Mouse (Mus musculus) kidney, embryonic 16.5 days (tissue): Measurements from ENCODE around the gene Gpc3. TPM values are rescaled to one million over a fixed set of nuclear protein-coding genes. Genes with fewer than 3 reads are reported as not detected.

Experiments
- ATAC-seq: fragments of 200-750 bp; cut with Nextera tagmentation; 2 replicates; pipeline ENCODE4 v1.8.0; 2017; ENCODE audit warnings: moderate TSS enrichment; ENCODE audit not compliant: low FRiP score, low TSS enrichment
- H3K27ac ChIP-seq: fragments of 300-500 bp; sonication (generic); 2 replicates; pipeline ENCODE4 v1.5.1; 2014; ENCODE audit warnings: low read length
- H3K27me3 ChIP-seq: fragments of 300-500 bp; sonication (generic); 2 replicates; pipeline ENCODE4 v1.6.1; 2014; ENCODE audit warnings: low read length, control low read depth, mixed read lengths; ENCODE audit not compliant: insufficient read depth
- H3K36me3 ChIP-seq: fragments of 300-500 bp; sonication (generic); 2 replicates; pipeline ENCODE4 v1.6.1; 2014; ENCODE audit warnings: low read length, control low read depth, mixed read lengths; ENCODE audit not compliant: insufficient read depth
- H3K4me1 ChIP-seq: fragments of 300-500 bp; sonication (generic); 2 replicates; pipeline ENCODE4 v1.6.1; 2014; ENCODE audit warnings: low read length, control low read depth, mixed read lengths; ENCODE audit not compliant: insufficient read depth
- H3K4me2 ChIP-seq: fragments of 300-500 bp; sonication (generic); replicated peaks from 2 replicates; pipeline ENCODE4 v1.6.1; 2014; ENCODE audit warnings: low read depth, low read length
- H3K4me3 ChIP-seq: fragments of 300-500 bp; sonication (generic); 2 replicates; pipeline ENCODE4 v1.5.1; 2014; ENCODE audit warnings: mild to moderate bottlenecking, low read length
- H3K9ac ChIP-seq: fragments of 300-500 bp; sonication (generic); replicated peaks from 2 replicates; pipeline ENCODE4 v1.6.1; 2014; ENCODE audit warnings: low read length
- H3K9me3 ChIP-seq: fragments of 300-500 bp; sonication (generic); 2 replicates; pipeline ENCODE4 v1.6.1; 2016; ENCODE audit warnings: low read length, control low read depth
- WGBS: fragments of 180-500 bp; shearing (Covaris S2); extraction: QIAGEN DNeasy Blood & Tissue Kit; methylation state at CpG from one replicate; pipeline ENCODE4 v1.1.7; 2014; 5-methylcytosine and 5-hydroxymethylcytosine counted together
- polyA plus RNA-seq: library from polyadenylated mRNA; unstranded; fragments of >200 nt; fragmentation: Nextera tagmentation; extraction: Ambion mirVana; gene quantifications from 2 replicates; pipeline ENCODE4 v1.2.1, GENCODE M21; 2015

Gpc3 gene
- polyA plus RNA-seq, 1 experiment from 2014 or later: 969 TPM

DNA sequence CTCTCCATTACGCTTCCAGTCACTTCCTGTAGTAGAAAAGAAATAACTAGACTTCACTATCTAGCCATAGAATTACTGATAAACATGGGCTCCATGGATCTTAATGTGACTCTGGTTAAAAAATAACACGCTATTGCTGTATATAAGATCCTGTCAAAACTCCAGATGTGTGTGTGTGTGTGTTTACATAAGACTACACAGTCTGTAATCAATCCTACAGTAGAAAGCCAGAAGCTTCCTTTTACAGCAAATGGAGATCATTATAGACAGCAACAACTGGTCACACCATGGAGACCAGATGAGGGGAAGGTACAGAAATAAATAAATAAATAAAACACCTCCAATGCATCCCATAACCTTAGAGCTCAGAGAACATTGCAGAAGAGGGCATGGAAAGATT lies 81.6 kb downstream of the Gpc3 start:
- Histone ChIP-seq H3K36me3 (no peaks in the 10 kb centered on the region), H3K9ac (no peak overlapping the region), H3K4me3 (no peak overlapping the region), H3K9me3 (no peaks in the 10 kb centered on the region), H3K27ac (no peak overlapping the region), H3K27me3 (no peaks in the 10 kb centered on the region; the same call in 1 of the 2 replicates), H3K4me1 (0 out of 2 replicates have a peak, but pooled peaks cover 2% of the 10 kb centered on the region), H3K4me2 (no peak overlapping the region)
- 67% methylated on average over 2 of the region's 2 CpGs for WGBS
- ATAC-seq: no peak

DNA sequence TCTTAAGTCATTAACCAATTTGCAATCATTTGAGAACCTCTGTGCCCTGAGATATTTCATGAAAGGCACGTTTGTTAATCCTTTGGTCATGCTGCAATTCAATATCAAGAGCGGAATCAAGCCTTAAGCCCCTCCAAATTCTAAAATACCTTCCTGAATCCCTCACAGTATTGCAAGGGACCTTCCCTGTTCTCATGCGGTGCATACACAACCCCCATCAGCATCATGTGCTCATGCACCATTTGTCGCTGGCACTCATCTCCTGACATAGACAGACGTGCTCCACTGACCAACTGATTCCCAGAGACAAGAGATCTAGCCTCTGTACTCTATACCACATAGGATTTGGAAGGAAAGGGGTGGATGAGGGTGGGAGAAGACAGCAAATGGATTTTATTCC lies 87.7 kb downstream of the Gpc3 start:
- ATAC-seq: no peak
- H3K27ac ChIP-seq: no peak overlapping the region
- no peak overlapping the region for H3K4me3 ChIP-seq
- H3K9me3 ChIP-seq: no peaks in the 10 kb centered on the region
- H3K4me2 ChIP-seq: no peak overlapping the region
- H3K27me3 ChIP-seq: no peaks in the 10 kb centered on the region; the same call in 1 of the 2 replicates
- no peaks in the 10 kb centered on the region for H3K36me3 ChIP-seq
- H3K9ac ChIP-seq: no peak overlapping the region
- WGBS: 66% methylated on average over 5 of the region's 5 CpGs
- H3K4me1 ChIP-seq: no peaks in the 10 kb centered on the region

DNA sequence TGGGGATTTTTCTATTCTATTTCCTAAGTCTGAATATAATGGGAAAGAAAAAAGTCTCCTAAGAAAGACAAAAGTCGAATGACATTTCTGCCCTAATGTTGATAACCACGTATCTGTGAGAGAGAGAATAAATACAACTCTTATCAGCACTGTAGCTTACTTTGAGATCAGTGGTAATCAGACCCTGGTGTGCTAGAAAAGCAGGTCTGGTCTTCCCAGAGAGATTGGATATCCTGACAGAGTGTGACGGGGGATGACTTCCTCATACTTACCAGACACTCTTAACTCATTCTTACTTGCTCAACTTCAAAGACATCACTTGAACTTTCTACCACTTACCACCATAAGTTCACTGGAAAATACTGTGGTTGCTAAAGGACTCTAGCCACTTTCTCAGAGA lies 88.6 kb downstream of the Gpc3 start:
- H3K4me1 ChIP-seq: no peaks in the 10 kb centered on the region
- no peaks in the 10 kb centered on the region; the same call in 1 of the 2 replicates for H3K27me3 ChIP-seq
- no peak for ATAC-seq
- no peak overlapping the region for H3K27ac ChIP-seq
- no peaks in the 10 kb centered on the region for H3K36me3 ChIP-seq
- 66% methylated on average over 3 of the region's 3 CpGs for WGBS
- no peak overlapping the region for H3K4me2 ChIP-seq
- no peak overlapping the region for H3K9ac ChIP-seq
- no peaks in the 10 kb centered on the region for H3K9me3 ChIP-seq
- no peak overlapping the region for H3K4me3 ChIP-seq

DNA sequence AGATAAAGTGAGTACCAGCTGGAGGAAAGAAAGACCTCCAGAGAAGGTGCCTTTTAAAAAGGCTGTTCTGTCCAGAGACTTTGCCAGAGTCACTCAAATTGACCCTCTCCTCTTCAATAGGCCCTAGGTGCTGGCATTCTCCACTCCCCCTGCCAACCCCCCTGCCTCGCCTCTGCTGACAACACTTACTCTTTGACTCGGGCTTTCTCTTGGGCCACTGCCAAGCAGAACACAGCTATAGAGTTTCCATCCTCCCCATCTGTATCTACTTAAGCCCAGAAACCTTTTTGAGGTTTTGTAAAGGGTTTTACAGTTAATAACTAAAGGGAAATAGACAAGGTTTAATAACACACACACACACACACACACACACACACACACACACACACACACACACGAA lies 99.2 kb downstream of the Gpc3 start:
- peaks cover 7% of the 10 kb centered on the region; the same call in 1 of the 2 replicates for H3K27me3 ChIP-seq
- H3K4me2 ChIP-seq: no peak overlapping the region
- 49% methylated on average over 3 of the region's 3 CpGs for WGBS
- no peaks in the 10 kb centered on the region for H3K36me3 ChIP-seq
- no peak overlapping the region for H3K27ac ChIP-seq
- no peaks in the 10 kb centered on the region for H3K9me3 ChIP-seq
- H3K9ac ChIP-seq: no peak overlapping the region
- ATAC-seq: no peak
- no peak overlapping the region for H3K4me3 ChIP-seq
- no peaks in the 10 kb centered on the region for H3K4me1 ChIP-seq

DNA sequence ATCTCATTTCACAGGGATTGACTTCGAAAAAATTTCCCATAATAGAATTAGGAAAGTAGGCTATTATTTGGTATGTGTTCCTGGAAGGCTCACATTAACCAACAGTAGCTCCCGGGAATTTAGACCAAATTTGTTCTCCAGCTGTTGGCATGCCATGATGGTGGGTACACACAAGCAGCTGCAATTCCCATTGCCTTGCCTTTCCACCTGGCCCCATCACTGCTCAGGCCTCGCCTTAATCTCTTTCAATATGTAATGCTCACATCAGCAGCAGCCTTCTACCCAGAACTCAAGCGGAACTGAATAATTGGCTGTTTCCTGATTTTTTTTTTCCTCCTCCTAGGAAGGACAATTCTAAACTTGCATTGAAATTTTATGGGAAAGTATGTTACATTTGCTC lies 102.6 kb downstream of the Gpc3 start:
- Histone ChIP-seq H3K27me3 (peaks cover 4% of the 10 kb centered on the region; the same call in 1 of the 2 replicates), H3K9ac (no peak overlapping the region), H3K9me3 (no peaks in the 10 kb centered on the region), H3K27ac (no peak overlapping the region), H3K4me3 (no peak overlapping the region), H3K4me2 (no peak overlapping the region), H3K4me1 (no peaks in the 10 kb centered on the region), H3K36me3 (no peaks in the 10 kb centered on the region)
- no peak for ATAC-seq
- 72% methylated on average over 4 of the region's 4 CpGs for WGBS

DNA sequence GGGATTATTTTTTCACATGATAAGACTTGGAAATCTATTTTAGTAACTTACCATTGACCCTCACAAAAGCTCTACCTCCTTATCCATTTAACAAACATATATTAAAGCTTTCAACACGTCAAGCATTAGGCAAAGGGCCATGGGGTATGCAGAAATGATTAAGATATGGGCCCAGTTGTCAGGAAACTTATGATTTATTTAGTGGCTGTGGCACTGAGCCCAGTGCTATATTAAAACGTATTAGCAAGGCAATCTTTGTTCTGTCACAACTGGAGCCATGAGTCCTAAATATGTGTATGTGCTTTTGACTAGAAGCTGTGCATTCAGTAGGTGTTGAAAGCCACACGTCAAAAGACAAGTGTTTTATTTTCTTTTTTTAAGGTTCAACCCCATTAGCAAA lies 109.9 kb downstream of the Gpc3 start:
- no peak overlapping the region for H3K27ac ChIP-seq
- 65% methylated on average over 3 of the region's 3 CpGs for WGBS
- H3K4me1 ChIP-seq: no peaks in the 10 kb centered on the region
- no peak overlapping the region for H3K4me2 ChIP-seq
- no peak for ATAC-seq
- H3K4me3 ChIP-seq: no peak overlapping the region
- no peak overlapping the region for H3K9ac ChIP-seq
- no peaks in the 10 kb centered on the region for H3K36me3 ChIP-seq
- H3K27me3 ChIP-seq: 0 out of 2 replicates have a peak, but pooled peaks cover 3% of the 10 kb centered on the region
- H3K9me3 ChIP-seq: no peaks in the 10 kb centered on the region

DNA sequence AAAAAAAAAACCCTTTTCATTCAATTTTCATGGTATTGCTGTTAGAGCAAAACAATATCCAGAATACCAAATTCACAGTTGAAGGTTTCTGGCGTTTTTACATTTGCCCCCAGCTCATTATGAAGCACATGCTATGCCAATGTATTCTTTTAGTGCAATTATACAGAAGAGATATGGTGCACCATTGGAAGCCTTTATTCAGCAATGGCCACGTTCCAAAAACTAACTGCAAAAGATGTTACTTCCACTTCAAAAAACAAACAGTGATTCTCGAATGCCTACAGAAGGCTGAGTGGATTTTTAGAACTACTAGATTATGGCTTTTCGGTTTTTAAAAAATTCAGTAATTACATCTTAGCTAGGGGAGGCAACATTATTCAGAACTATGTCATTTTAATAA lies 124.3 kb downstream of the Gpc3 start:
- WGBS: 76% methylated on average over 4 of the region's 4 CpGs
- H3K4me2 ChIP-seq: no peak overlapping the region
- H3K9me3 ChIP-seq: no peaks in the 10 kb centered on the region
- no peaks in the 10 kb centered on the region for H3K36me3 ChIP-seq
- H3K27me3 ChIP-seq: no peaks in the 10 kb centered on the region
- no peak overlapping the region for H3K4me3 ChIP-seq
- no peak for ATAC-seq
- no peak overlapping the region for H3K9ac ChIP-seq
- no peaks in the 10 kb centered on the region for H3K4me1 ChIP-seq
- H3K27ac ChIP-seq: no peak overlapping the region

DNA sequence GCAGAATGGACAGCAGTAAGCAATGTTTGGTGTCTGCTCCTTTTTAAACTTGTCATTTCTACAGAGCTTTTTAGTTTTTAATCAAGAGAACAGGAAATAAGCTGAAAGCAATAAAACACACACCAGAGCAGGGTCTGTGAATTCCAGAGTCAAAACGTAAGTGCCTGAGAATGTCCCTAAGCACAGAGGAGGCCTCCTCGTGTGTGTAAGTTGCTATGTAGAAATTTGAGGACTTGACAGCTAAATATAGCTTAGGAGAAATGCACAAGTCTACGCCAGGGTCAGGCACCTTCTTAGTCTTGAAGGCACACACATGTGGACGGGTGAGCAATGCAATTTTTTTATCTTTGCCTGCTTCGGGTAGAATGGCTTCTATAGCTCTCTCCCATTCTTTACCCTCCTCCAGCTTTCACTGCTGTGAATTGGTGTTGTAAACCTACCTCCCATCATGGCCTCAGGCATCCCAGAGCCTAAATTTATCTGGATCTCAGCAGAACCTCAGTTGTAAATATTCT lies 158.6 kb downstream of the Gpc3 start:
- no peaks in the 10 kb centered on the region; the same call in 1 of the 2 replicates for H3K27me3 ChIP-seq
- ATAC-seq: no peak
- H3K4me2 ChIP-seq: no peak overlapping the region
- H3K36me3 ChIP-seq: no peaks in the 10 kb centered on the region
- H3K4me1 ChIP-seq: peaks cover 11% of the 10 kb centered on the region; the same call in 1 of the 2 replicates
- no peak overlapping the region for H3K9ac ChIP-seq
- no peaks in the 10 kb centered on the region for H3K9me3 ChIP-seq
- peak overlapping the region; percentile 9; the same call in 1 of the 2 replicates for H3K27ac ChIP-seq
- WGBS: 48% methylated on average over 5 of the region's 5 CpGs
- no peak overlapping the region for H3K4me3 ChIP-seq

DNA sequence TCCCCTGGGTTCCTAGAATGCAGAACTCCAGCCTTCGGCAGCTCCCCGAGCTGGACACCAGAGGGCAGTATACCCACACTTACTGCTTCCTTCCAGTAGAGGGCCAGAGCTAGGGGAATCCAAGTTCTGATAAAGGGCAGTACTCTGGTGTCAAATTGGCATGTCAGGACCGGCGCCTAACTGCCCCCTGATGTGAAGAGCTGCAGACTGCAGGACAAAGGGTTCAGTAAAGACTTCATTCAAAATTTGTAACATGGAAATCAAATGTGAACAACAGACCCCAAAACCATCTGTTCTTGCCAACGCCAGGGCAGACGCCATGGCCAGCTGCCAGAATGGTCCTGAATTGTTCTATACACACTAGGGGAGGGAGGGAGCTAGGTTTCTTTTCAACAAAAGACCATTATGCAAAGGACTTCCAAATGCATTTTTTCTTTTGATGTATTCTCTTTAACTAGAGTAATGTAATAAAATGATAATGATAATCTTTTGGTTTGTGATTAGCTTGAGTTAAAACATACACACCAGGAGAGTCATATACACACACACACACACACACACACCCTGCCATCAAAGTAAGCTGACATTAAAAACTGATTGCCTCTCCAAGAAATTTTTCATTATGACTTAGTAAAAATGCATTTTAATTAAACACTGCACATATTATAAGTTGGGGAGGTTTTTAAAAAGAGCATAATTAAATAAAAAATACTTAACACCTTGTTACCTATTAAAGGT lies 160.1 kb downstream of the Gpc3 start:
- H3K27ac ChIP-seq: no peak overlapping the region
- no peak overlapping the region for H3K4me3 ChIP-seq
- WGBS: 43% methylated on average over 6 of the region's 6 CpGs
- peaks cover 14% of the 10 kb centered on the region; the same call in 1 of the 2 replicates for H3K4me1 ChIP-seq
- no peaks in the 10 kb centered on the region for H3K36me3 ChIP-seq
- H3K9me3 ChIP-seq: no peaks in the 10 kb centered on the region
- H3K27me3 ChIP-seq: no peaks in the 10 kb centered on the region; the same call in 1 of the 2 replicates
- no peak overlapping the region for H3K9ac ChIP-seq
- no peak overlapping the region for H3K4me2 ChIP-seq
- ATAC-seq: peak; percentile 49; the same call in 1 of the 2 replicates

DNA sequence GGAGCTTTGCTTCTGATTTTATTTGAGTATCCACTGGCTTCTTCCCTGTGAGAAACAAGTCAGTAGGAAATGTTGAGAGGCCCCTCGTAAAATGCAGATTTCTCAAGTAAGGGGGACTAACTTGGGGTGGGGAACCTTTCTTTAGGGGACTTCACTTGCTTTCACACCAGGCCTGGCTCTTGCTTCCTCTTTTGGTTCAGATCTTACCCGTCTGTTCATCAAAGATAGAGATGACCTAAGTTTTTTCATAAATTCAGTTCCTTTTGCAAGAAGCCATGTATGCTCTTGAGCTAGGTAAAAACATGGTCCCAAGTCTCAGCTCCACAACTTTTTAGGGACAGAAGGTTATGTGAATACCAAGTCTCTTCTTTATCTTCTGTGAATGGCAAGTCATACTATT lies 164.6 kb downstream of the Gpc3 start:
- Histone ChIP-seq H3K4me2 (no peak overlapping the region), H3K4me3 (no peak overlapping the region), H3K27ac (no peak overlapping the region), H3K36me3 (no peaks in the 10 kb centered on the region), H3K9ac (no peak overlapping the region), H3K9me3 (no peaks in the 10 kb centered on the region), H3K27me3 (peaks cover 2% of the 10 kb centered on the region; the same call in 1 of the 2 replicates), H3K4me1 (peaks cover 20% of the 10 kb centered on the region; the same call in 1 of the 2 replicates)
- ATAC-seq: no peak
- 53% methylated on average over 2 of the region's 2 CpGs for WGBS
